Mouse (Mus musculus) spleen, postnatal 14 days (tissue): ENCODE results near the gene Olfr13.
"Not testable (repeated sequence)": the region's sequence is repeated elsewhere in the genome, so short reads cannot be mapped to it uniquely, and the experiment has no call there.

ENCODE experiments used
- DNase-seq, 2 experiments: peaks; one replicate each; pipeline ENCODE4 v3.0.0; 2021 to 2022; ENCODE audit warnings: low spot score in 2 of 2

The Olfr13 gene

GRCm38 (mm10) chr6:43171840-43172239 lies at the start of gene Olfr13:
Olfr13 (plus strand) TSS chr6:43172140.
- DNase-seq = no peak

- DNase-seq = not testable (repeated sequence)
These were observed 25.7 kb upstream of the Olfr13 start, which contains the start of gene Olfr237-ps1 for GRCm38 (mm10) chr6:43146267-43146666. Olfr237-ps1 (plus strand) TSS chr6:43146567.

- DNase-seq = no peak
These were observed 12.4 kb upstream of the Olfr13 start for GRCm38 (mm10) chr6:43159502-43159901.

- no peak for DNase-seq
These were observed 9.0 kb upstream of the Olfr13 start, which contains the start of gene Olfr437 for GRCm38 (mm10) chr6:43162982-43163381. Olfr437 (plus strand) TSS chr6:43163282.

GRCm38 (mm10) chr6:43167246-43167645 lies 4.7 kb upstream of the Olfr13 start:
- no peak for DNase-seq

- no peak for DNase-seq
These were observed 6.2 kb downstream of the Olfr13 start for GRCm38 (mm10) chr6:43178129-43178528.

- DNase-seq = no peak
These were observed 6.9 kb downstream of the Olfr13 start for GRCm38 (mm10) chr6:43178584-43179501.

- no peak for DNase-seq
These were observed 19.0 kb downstream of the Olfr13 start for GRCm38 (mm10) chr6:43190986-43191385.

- DNase-seq = no peak
These were observed 24.8 kb downstream of the Olfr13 start, which contains the start of gene Olfr435 for GRCm38 (mm10) chr6:43196781-43197180. Olfr435 (plus strand) TSS chr6:43197146.

- DNase-seq = no peak
These were observed 26.2 kb downstream of the Olfr13 start for GRCm38 (mm10) chr6:43198094-43198493.

GRCm38 (mm10) chr6:43202786-43203185 lies 30.8 kb downstream of the Olfr13 start:
- no peak for DNase-seq

- DNase-seq = no peak
These were observed 33.4 kb downstream of the Olfr13 start for GRCm38 (mm10) chr6:43205355-43205754.

GRCm38 (mm10) chr6:43212873-43213272 lies 40.9 kb downstream of the Olfr13 start, which contains the start of gene Olfr434:
Olfr434 (plus strand) TSS chr6:43213021.
- not testable (repeated sequence) for DNase-seq
